Mouse (Mus musculus): ENCODE data around the gene Casq2. TPM values are rescaled to one million over a fixed set of nuclear protein-coding genes. Genes with fewer than 3 reads are reported as not detected.

The Casq2 gene
- 5.7 and 5.9 TPM in 2 replicates for polyA plus RNA-seq (2015; fragmentation: Nextera tagmentation; extraction: Ambion mirVana)

DNA sequence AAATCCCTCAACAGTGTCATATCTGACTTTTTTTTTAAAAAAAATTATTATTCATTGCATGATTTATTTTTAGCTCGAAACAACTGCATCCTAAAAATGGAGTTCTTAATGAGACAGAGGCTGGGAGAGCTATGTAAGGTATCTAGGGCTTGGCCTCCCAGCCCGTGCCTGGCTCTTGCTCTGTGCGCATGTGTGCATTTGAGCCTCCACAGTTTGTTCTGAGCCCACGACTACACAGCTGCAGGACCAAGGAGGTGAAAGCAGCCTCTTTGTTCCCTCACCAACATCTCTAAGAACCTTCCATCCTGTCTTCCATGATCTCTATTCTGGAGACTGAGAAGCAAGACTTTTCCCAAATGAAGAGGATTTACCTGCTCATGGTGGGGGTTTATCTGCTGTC is at the start of gene Casq2:
TSS of gene Casq2 (plus strand) at position 133 of the 400 bp plus-strand sequence.
- no peak within 1 kb of the TSS for H3K4me3 ChIP-seq (ENCODE audit: low read depth, low read length)
- ATAC-seq = no peak
- no peaks in the 10 kb centered on the region for H3K36me3 ChIP-seq (ENCODE audit: control insufficient read depth, insufficient read depth)
- H3K9ac ChIP-seq (ENCODE audit: low read depth, low read length) = no peak within 1 kb of the TSS
- no peak within 1 kb of the TSS for H3K4me2 ChIP-seq (replicated peaks; ENCODE audit: low read depth)
- H3K9me3 ChIP-seq (ENCODE audit: control insufficient read depth) = no peaks in the 10 kb centered on the region
- H3K27ac ChIP-seq (ENCODE audit: low read depth, low read length) = no peak within 1 kb of the TSS
- no peaks in the 10 kb centered on the region for H3K4me1 ChIP-seq (replicated peaks; ENCODE audit: control insufficient read depth, insufficient read depth, low read length)
- TF ChIP-seq CTCF (IDR thresholded peaks at IDR 0.05; ENCODE audit: low read depth) = no peak
- H3K27me3 ChIP-seq (replicated peaks; ENCODE audit: control insufficient read depth, insufficient read depth, low read length) = no peaks in the 10 kb centered on the region
- 72% methylated on average over 4 of the region's 4 CpGs for WGBS

DNA sequence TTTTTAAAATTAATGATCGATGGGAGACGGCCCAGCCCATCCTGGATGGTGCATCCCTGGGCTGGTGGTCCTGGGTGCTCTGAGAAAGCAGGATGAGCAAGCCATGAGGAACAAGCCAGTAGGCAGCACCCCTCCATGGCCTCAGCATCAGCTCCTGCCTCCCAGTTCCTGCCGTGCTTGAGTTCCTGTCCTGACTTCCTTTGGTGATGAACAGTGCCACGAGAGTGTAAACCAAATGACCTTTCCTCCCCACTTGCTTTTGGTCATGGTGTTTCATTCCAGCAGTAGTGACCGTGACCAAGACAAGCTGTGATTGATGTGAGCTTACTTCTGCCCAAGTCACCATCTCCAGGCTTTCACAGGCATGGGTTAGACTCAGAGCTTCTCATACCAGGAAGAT is 48.4 kb upstream of the Casq2 start:
- no peaks in the 10 kb centered on the region for H3K36me3 ChIP-seq (ENCODE audit: control insufficient read depth, insufficient read depth)
- no peak overlapping the region for H3K4me3 ChIP-seq (ENCODE audit: low read depth, low read length)
- WGBS = 88% methylated on average over 5 of the region's 5 CpGs
- no peak for TF ChIP-seq CTCF (IDR thresholded peaks at IDR 0.05; ENCODE audit: low read depth)
- no peak overlapping the region for H3K4me2 ChIP-seq (replicated peaks; ENCODE audit: low read depth)
- no peak for ATAC-seq
- no peak overlapping the region for H3K27ac ChIP-seq (ENCODE audit: low read depth, low read length)
- H3K4me1 ChIP-seq (replicated peaks; ENCODE audit: control insufficient read depth, insufficient read depth, low read length) = no peaks in the 10 kb centered on the region
- no peaks in the 10 kb centered on the region for H3K9me3 ChIP-seq (ENCODE audit: control insufficient read depth)
- H3K27me3 ChIP-seq (replicated peaks; ENCODE audit: control insufficient read depth, insufficient read depth, low read length) = no peaks in the 10 kb centered on the region
- H3K9ac ChIP-seq (ENCODE audit: low read depth, low read length) = no peak overlapping the region

DNA sequence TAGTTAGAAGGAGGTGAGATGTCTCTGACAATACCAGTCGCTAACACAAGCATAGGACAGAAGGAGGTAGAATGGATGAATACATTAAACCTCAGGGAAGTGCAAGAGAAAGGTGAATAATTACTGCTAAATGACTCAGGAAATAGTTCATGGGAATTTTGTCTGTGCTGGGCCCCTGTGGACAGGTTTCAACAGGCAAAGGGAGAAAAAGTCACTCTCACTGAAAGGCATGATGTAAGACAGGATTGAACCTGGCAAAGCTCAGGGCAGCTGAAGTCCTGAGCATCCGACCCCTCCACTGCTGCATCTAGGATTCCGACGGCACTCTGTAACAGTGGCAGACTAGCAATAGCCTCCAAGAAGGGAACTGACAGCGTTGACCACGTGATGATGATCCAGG is 47.6 kb upstream of the Casq2 start:
- Histone ChIP-seq H3K4me3 (ENCODE audit: low read depth, low read length) (no peak overlapping the region), H3K4me2 (replicated peaks; ENCODE audit: low read depth) (no peak overlapping the region), H3K9me3 (ENCODE audit: control insufficient read depth) (no peaks in the 10 kb centered on the region), H3K4me1 (replicated peaks; ENCODE audit: control insufficient read depth, insufficient read depth, low read length) (no peaks in the 10 kb centered on the region), H3K27me3 (replicated peaks; ENCODE audit: control insufficient read depth, insufficient read depth, low read length) (no peaks in the 10 kb centered on the region), H3K36me3 (ENCODE audit: control insufficient read depth, insufficient read depth) (no peaks in the 10 kb centered on the region), H3K9ac (ENCODE audit: low read depth, low read length) (no peak overlapping the region), H3K27ac (ENCODE audit: low read depth, low read length) (no peak overlapping the region)
- 74% methylated on average over 6 of the region's 6 CpGs for WGBS
- no peak for TF ChIP-seq CTCF (IDR thresholded peaks at IDR 0.05; ENCODE audit: low read depth)
- ATAC-seq = no peak

DNA sequence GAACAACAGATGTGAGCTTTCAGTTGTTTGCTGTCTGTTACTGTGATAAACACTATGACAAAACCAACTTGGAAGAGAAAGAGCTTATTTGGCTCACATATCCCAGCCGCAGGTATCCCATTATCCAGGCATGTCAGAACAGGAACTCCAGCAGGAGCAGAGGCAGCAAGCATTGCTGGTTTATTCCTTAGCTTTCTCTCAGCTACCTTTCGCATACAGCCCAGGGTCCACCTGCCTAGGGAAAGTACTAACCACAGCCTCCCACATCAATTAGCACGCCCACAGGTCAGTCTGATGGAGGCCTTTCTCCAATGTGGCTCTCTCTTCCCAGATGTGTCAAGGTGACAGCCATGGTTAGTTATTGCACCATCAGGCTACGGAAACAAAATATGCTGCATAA is 44.6 kb upstream of the Casq2 start:
- 83% methylated on average over 4 of the region's 4 CpGs for WGBS

DNA sequence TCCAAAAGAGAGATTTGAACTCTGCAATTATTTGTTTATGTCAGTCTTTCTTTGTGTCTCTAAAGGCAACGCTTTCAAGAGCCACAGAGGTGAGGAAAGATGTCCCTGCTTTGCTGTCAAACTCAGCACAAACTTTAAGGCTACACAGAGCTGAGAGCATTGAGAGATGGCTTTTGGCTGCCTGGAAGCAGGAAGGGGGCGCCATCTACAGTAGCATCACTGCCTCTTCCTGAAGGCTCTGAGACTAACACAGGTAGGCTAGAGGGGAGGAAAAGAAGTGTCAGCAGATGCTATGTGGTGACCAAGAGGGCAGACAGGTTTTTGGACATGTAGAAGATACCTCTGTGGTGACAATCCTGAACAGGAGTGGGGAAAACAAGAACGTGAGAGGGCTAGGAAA is 41.1 kb upstream of the Casq2 start:
- no peak overlapping the region for H3K4me2 ChIP-seq (replicated peaks; ENCODE audit: low read depth)
- WGBS = 25% methylated on average over 3 of the region's 3 CpGs
- no peak for ATAC-seq

More for the DNA sequence above, 44.6 kb upstream of the Casq2 start:
- no peaks in the 10 kb centered on the region for H3K9me3 ChIP-seq (ENCODE audit: control insufficient read depth)
- TF ChIP-seq CTCF (IDR thresholded peaks at IDR 0.05; ENCODE audit: low read depth) = no peak
- H3K36me3 ChIP-seq (ENCODE audit: control insufficient read depth, insufficient read depth) = no peaks in the 10 kb centered on the region
- no peak overlapping the region for H3K4me2 ChIP-seq (replicated peaks; ENCODE audit: low read depth)
- H3K9ac ChIP-seq (ENCODE audit: low read depth, low read length) = no peak overlapping the region
- no peak overlapping the region for H3K27ac ChIP-seq (ENCODE audit: low read depth, low read length)
- no peaks in the 10 kb centered on the region for H3K4me1 ChIP-seq (replicated peaks; ENCODE audit: control insufficient read depth, insufficient read depth, low read length)
- no peak overlapping the region for H3K4me3 ChIP-seq (ENCODE audit: low read depth, low read length)
- no peaks in the 10 kb centered on the region for H3K27me3 ChIP-seq (replicated peaks; ENCODE audit: control insufficient read depth, insufficient read depth, low read length)
- no peak for ATAC-seq

DNA sequence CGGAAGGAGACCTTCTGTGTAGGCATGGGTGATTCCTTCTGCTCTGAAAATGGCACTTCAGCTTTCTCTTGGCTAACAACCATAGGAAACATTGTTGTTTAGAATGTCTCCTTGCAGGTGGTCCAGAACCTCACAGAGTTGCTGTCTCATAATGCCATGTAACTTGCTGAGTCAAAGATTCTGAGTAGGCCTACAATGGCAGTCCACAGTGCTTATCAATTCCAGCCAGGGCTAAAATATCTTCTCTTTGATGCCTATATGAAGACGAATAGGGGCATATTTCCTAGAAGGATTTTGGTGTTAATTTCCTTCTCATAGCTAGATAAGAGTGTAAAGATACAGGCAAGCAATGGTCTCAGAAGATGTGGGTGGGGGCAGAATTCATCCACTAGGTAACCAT is 38.7 kb upstream of the Casq2 start:
- Histone ChIP-seq H3K4me3 (ENCODE audit: low read depth, low read length) (no peak overlapping the region), H3K9ac (ENCODE audit: low read depth, low read length) (no peak overlapping the region), H3K4me2 (replicated peaks; ENCODE audit: low read depth) (no peak overlapping the region), H3K36me3 (ENCODE audit: control insufficient read depth, insufficient read depth) (no peaks in the 10 kb centered on the region), H3K9me3 (ENCODE audit: control insufficient read depth) (no peaks in the 10 kb centered on the region), H3K4me1 (replicated peaks; ENCODE audit: control insufficient read depth, insufficient read depth, low read length) (no peaks in the 10 kb centered on the region), H3K27me3 (replicated peaks; ENCODE audit: control insufficient read depth, insufficient read depth, low read length) (no peaks in the 10 kb centered on the region), H3K27ac (ENCODE audit: low read depth, low read length) (no peak overlapping the region)
- no peak for ATAC-seq
- no peak for TF ChIP-seq CTCF (IDR thresholded peaks at IDR 0.05; ENCODE audit: low read depth)
- 79% methylated on average over 2 of the region's 2 CpGs for WGBS

More for the DNA sequence above, 41.1 kb upstream of the Casq2 start:
- no peaks in the 10 kb centered on the region for H3K27me3 ChIP-seq (replicated peaks; ENCODE audit: control insufficient read depth, insufficient read depth, low read length)
- TF ChIP-seq CTCF (IDR thresholded peaks at IDR 0.05; ENCODE audit: low read depth) = peak; percentile 61
- H3K36me3 ChIP-seq (ENCODE audit: control insufficient read depth, insufficient read depth) = no peaks in the 10 kb centered on the region
- no peaks in the 10 kb centered on the region for H3K9me3 ChIP-seq (ENCODE audit: control insufficient read depth)
- H3K4me1 ChIP-seq (replicated peaks; ENCODE audit: control insufficient read depth, insufficient read depth, low read length) = no peaks in the 10 kb centered on the region
- H3K27ac ChIP-seq (ENCODE audit: low read depth, low read length) = no peak overlapping the region
- no peak overlapping the region for H3K4me3 ChIP-seq (ENCODE audit: low read depth, low read length)
- no peak overlapping the region for H3K9ac ChIP-seq (ENCODE audit: low read depth, low read length)

All from intestine, postnatal 0 days (tissue).